Comparison of ENCODE assay signal across 8 mouse cellular contexts in the genomic region with DNA sequence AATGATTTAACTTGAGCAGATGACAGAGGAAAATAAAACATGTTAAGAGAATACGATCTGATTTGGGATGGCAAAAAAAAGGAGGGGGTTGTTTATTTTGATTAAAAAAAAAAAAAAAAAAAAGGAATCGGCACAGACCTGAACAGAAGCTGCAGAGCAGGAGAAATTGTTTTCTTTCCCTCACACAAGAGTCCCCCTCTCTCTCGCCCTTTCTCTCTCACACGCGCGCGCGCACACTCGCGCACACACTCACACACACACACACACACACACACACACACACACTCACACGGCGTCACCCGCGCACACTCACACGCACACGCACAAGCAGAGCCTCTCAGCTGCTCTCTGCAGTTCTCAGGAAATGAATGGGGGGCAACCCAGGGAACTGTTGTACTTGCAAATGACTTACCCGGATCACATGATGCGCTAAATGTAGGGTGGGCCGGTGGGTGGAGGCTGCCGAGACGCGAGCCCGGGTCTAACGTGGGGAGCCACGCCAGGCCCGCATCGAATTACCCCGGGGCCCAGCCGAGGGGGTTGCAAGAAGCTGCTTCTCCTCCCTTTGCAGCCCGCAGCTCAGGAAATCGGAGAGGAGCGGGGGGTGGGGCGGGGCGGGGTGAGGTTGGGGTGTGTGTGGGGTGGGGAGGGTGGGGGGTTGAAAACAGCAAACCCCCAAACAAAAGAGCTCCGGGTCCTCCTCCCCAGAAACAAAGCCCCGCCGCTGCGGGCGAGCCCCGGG. TPM values are rescaled to one million over a fixed set of nuclear protein-coding genes. Genes with fewer than 3 reads are reported as not detected.
DNase-seq lines count a peak whose midpoint lies in the region; ATAC-seq lines count a peak whose summit lies in the region.

A gene (minus strand): TSS at position 561 of the 742 bp plus-strand sequence.

- H3K9ac ChIP-seq in forebrain, embryonic 15.5 days (replicated peaks): peak within 1 kb of the TSS; percentile 94
- peak within 1 kb of the TSS; percentile 55 for H3K9ac ChIP-seq in liver, embryonic 16.5 days (ENCODE audit: low read depth, low read length)
- H3K9ac ChIP-seq in neural tube, embryonic 13.5 days: peak within 1 kb of the TSS; percentile 89

- H3K9me3 ChIP-seq in forebrain, embryonic 15.5 days: no peaks in the 10 kb centered on the region
- H3K9me3 ChIP-seq in liver, embryonic 16.5 days (replicated peaks; ENCODE audit: control insufficient read depth, low read length): no peaks in the 10 kb centered on the region
- no peaks in the 10 kb centered on the region for H3K9me3 ChIP-seq in neural tube, embryonic 13.5 days

- 0 out of 2 replicates have a peak, but pooled peaks cover 3% of the 10 kb centered on the region for H3K36me3 ChIP-seq in forebrain, embryonic 15.5 days
- H3K36me3 ChIP-seq in liver, embryonic 16.5 days (ENCODE audit: control insufficient read depth, insufficient read depth): no peaks in the 10 kb centered on the region
- no peaks in the 10 kb centered on the region for H3K36me3 ChIP-seq in neural tube, embryonic 13.5 days

- ATAC-seq in forebrain, embryonic 15.5 days (replicated peaks): peak; percentile 89
- peak; percentile 59 for ATAC-seq in liver, embryonic 16.5 days (ENCODE audit: low read depth)
- ATAC-seq in neural tube, embryonic 13.5 days (ENCODE audit: low read depth): peak; percentile 88

- DNase-seq in CD4-positive helper T cell, adult 2 months (ENCODE audit: low read depth, low spot score): peak; percentile 76
- DNase-seq in heart, postnatal 14 days: peak; percentile 84
- DNase-seq in layer of hippocampus, adult 11-12 months (ENCODE audit: low spot score): peak; percentile 82
- DNase-seq in telencephalon, adult 2 months (ENCODE audit: low read depth, low spot score): peak; percentile 85

- H3K4me2 ChIP-seq in forebrain, embryonic 15.5 days (replicated peaks): peak within 1 kb of the TSS; percentile 95
- H3K4me2 ChIP-seq in liver, embryonic 16.5 days (ENCODE audit: low read depth, low read length): peak within 1 kb of the TSS; percentile 66
- peak within 1 kb of the TSS; percentile 94 for H3K4me2 ChIP-seq in neural tube, embryonic 13.5 days

- intact Hi-C loops in heart, postnatal 14 days (cut with DNase I): loop anchor here (2.0 to 5.0 kb wide), 4 partner anchors 49 to 1008 kb away; no protein-coding TSS in a partner anchor

- no peak within 1 kb of the TSS; the same call in 1 of the 2 replicates for H3K27ac ChIP-seq in brown adipose tissue, adult 24 weeks (replicated peaks; ENCODE audit: low read depth, low read length)
- peak within 1 kb of the TSS; percentile 99 for H3K27ac ChIP-seq in forebrain, embryonic 15.5 days (replicated peaks)
- peak within 1 kb of the TSS; percentile 83 for H3K27ac ChIP-seq in liver, embryonic 16.5 days (ENCODE audit: low read length)
- H3K27ac ChIP-seq in neural tube, embryonic 13.5 days (replicated peaks): peak within 1 kb of the TSS; percentile 96

- H3K4me3 ChIP-seq in brown adipose tissue, adult 24 weeks (ENCODE audit: insufficient read depth, low read depth, low read length): peak within 1 kb of the TSS; percentile 78
- H3K4me3 ChIP-seq in forebrain, embryonic 15.5 days: peak within 1 kb of the TSS; percentile 63
- peak within 1 kb of the TSS; percentile 60 for H3K4me3 ChIP-seq in liver, embryonic 16.5 days (ENCODE audit: low read depth, low read length)
- peak within 1 kb of the TSS; percentile 65 for H3K4me3 ChIP-seq in neural tube, embryonic 13.5 days

- H3K27me3 ChIP-seq in forebrain, embryonic 15.5 days: no peaks in the 10 kb centered on the region
- peaks cover 35% of the 10 kb centered on the region for H3K27me3 ChIP-seq in liver, embryonic 16.5 days (ENCODE audit: control insufficient read depth, insufficient read depth, low read depth, low read length)
- H3K27me3 ChIP-seq in neural tube, embryonic 13.5 days: no peaks in the 10 kb centered on the region

- 0% methylated on average over 29 of the region's 40 CpGs for WGBS in forebrain, embryonic 15.5 days
- WGBS in liver, embryonic 16.5 days (ENCODE audit: insufficient replicate concordance): 0% methylated on average over 28 of the region's 40 CpGs
- 0% methylated on average over 36 of the region's 40 CpGs for WGBS in neural tube, embryonic 13.5 days

- peaks cover 3% of the 10 kb centered on the region; the same call in 1 of the 2 replicates for H3K4me1 ChIP-seq in brown adipose tissue, adult 24 weeks (ENCODE audit: control insufficient read depth, insufficient read depth, insufficient read length, low read length)
- H3K4me1 ChIP-seq in forebrain, embryonic 15.5 days: peaks cover 35% of the 10 kb centered on the region
- no peaks in the 10 kb centered on the region for H3K4me1 ChIP-seq in liver, embryonic 16.5 days (ENCODE audit: control insufficient read depth, low read depth, low read length)
- peaks cover 34% of the 10 kb centered on the region for H3K4me1 ChIP-seq in neural tube, embryonic 13.5 days (replicated peaks)

RNA-seq across cellular contexts. Expression of the gene that starts here (rescaled TPM):
- 0.42 and 1.4 TPM in 2 replicates for polyA plus RNA-seq in brown adipose tissue, adult 24 weeks (2012; ENCODE audit: insufficient read depth, insufficient read length, missing spikeins)
- 42.8 and 45.1 TPM in 2 replicates for polyA plus RNA-seq in forebrain, embryonic 15.5 days (2015; fragmentation: Nextera tagmentation; extraction: Ambion mirVana)
- total RNA-seq in heart, postnatal 14 days (2021): 10 to 100 TPM; 14.9 to 16.7 TPM
- polyA plus RNA-seq in liver, embryonic 16.5 days (2015; fragmentation: Nextera tagmentation; extraction: Ambion mirVana): 5.7 and 7.4 TPM in 2 replicates
- 44.4 and 48.1 TPM in 2 replicates for polyA plus RNA-seq in neural tube, embryonic 13.5 days (2015; fragmentation: Nextera tagmentation; extraction: Ambion mirVana)
